Mouse (Mus musculus): Measurements from ENCODE around the gene Larp4b.

Gene Larp4b

DNA sequence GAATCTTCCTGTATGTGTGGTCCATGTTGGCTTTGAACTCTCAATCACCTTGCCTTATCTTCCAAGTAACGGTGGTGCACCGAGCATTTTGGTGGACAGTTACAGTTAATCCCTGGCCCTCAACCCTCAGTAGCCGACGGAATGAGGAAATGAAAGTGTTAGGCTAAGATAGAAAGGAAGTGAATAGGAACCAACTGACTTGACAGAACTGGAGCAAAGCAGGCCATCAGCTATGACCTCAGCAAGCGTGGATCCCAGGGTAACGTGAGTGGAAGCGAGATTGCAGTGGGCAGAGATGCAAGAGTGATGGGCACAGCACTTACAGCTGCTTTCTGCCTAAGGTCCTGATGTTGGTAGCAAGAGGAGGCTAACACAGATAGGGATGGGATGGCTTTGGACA lies 31.5 kb downstream of the Larp4b start:
- DNase-seq, result no peak

- DNase-seq, result no peak
Measured at GRCm38 (mm10) chr13:9127715-9128114, 34.0 kb downstream of the Larp4b start.

DNA sequence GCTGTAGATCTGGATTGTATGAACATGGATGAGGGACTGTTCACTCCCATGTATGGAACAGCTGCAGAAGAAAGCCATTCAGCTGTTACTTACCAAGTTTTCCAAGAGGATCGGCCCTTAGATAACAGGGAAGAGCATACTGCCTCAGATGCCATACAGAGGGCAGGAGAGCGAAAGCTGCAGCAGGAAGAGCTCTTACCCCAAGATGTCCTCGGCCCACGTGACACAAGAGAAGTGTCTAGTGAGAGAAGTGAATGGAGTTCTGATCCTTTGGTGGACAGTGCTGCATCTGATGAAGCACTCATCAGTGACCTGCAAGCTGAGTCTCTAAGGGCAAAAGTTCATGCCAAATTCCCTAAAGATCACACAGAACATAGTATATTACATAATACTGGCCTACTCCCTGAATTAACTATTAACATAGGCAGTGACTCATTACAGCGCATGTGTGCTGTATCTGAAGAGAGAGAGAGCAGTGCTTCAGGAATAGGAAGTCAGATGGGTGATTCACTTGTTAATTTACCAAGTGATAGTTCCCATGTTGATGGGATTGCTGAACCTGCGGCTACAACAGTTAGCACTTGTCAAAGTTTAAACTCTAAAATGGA lies 35.1 kb downstream of the Larp4b start:
- peak in 1 of 2 experiments; percentile 54 for DNase-seq

- no peak for DNase-seq
Measured at GRCm38 (mm10) chr13:9134421-9134820, 40.7 kb downstream of the Larp4b start.

DNA sequence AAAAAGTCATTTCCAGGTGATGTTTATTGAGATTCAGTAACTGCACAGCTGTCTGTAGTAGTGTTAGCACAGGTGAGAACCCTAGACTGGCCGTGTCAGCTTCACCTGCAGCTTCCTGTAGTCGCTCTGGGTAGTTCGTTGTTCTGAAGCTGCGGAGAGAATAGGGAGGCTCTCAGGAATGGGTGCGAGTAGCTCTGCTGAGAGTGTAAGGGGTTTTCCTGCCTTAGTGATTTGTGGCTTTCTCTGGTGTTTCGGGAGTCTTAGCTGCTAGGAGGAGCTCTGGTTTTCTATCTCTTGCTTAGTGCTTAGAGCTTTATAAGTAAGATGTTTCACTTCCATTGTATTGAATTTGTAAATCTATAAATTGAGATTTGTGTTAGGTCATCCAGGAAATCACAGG lies 42.4 kb downstream of the Larp4b start:
- no peak for DNase-seq

- no peak for DNase-seq
Measured at GRCm38 (mm10) chr13:9136733-9137132, 43.1 kb downstream of the Larp4b start.

DNA sequence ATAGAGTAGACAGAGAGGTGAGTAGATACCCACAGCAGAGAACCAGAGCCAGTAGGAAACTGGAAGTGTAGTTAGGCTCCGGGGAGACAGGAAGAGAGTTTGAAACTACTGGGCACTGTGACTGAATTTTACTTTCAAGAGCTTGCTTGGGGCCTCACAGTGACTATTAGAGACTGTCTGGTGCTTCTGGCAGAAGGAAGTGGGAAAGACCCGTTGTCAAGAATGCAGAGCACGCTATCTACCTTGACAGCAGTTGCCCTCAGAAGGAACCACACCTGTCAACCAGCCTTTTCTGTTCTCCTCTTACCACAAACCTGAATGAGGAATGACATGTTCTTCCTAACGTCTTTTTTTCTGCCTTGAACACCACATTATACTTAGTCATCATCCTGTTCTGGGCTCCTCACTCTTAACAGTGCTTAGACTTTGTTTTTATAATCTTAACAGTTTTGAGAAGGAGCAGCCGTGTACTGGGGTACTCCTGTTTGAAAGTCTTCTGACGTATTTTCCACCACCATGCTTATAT lies 45.8 kb downstream of the Larp4b start:
- no peak for DNase-seq

DNA sequence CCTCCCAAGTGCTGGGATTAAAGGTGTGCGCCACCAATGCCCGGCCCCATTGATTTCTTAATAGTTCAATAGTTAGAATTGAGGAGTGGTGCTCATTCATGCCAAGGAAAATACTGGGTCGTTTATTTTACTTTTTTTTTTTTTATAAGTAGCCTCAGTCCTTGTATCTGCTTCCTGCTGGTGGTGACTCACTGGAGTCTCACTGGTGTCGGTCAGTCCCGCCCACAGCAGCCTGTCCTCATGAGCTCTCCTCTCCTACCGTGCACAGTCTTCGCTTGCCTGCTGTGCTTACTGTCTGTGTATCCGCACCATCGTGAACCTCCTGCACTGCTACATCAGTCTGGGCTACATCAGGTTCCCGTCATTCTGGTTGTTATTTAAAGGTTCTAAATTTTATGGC lies 46.5 kb downstream of the Larp4b start:
- DNase-seq, result peak in 1 of 2 experiments; percentile 46

DNA sequence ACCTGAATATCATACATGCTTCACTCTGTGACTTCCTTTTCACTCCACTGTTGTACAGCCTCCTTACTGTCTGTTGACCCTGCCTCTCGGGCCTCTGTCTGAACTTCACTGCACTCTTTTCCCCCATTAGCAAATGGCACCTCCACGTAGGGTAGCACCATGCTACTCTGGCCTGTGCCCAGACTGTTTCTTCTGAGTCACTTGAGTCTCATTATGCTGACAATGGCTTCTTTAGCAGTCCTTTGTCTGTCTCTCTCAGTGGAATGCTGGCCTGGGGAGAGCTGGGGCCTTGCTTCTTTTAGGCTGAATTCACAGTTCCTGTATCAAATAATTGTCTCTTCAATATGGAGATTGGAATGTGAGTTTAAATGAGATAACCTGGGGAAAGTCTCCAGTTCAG lies 48.7 kb downstream of the Larp4b start:
- no peak for DNase-seq

GRCm38 (mm10) chr13:9148830-9149229 lies 55.1 kb downstream of the Larp4b start:
- DNase-seq, result no peak

DNA sequence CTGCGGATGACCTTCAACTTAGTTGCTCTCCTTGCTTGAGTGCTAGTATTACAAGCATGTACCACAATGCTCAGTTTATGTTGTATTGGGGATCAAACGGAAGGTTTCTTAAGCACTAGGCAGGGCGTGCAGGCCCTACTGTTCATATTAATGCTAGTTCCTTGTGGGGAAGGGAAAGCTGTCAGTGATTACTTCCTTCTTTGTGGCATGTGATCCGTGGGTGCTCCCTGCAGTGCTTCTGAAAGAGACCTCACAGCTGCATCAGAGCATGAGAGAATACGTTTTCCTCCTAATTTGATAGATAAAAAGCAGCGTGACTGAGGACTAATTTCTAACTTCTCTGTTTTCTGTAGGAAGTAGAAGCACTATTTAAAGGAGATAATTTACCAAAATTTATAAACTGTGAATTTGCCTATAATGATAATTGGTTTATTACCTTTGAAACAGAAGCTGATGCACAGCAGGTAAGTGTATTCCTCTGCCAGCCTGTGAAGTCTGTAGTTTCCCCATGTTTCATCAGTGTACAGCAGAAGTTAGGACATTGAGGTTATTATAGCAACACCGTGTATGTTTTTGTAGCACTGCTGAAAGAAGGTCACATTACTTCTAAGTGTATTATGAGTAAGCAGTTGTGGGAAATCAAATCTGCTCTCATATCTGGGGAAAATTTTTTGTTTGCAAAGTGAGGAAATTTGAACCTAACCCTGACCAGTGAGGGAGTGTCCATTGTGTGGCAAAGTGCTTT lies 56.0 kb downstream of the Larp4b start:
- DNase-seq, result no peak

DNA sequence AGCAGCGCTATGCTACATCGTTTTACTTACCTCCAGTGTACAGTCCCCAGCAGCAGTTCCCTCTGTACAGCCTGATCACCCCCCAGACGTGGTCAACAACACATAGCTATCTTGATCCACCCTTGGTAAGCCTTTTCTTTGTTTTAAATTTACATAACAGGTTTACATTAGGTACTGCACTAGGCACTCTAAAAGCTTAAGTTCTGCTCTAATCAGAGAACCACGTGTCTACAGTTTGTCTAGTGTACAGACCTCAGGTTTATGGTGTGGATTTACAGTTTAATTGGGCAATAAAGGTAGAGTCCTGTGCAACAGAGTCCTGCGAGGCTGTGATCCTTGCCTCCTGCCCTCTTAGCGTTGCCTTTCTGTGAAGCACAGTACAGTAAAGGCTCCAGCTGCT lies 57.4 kb downstream of the Larp4b start:
- DNase-seq, result no peak

DNA sequence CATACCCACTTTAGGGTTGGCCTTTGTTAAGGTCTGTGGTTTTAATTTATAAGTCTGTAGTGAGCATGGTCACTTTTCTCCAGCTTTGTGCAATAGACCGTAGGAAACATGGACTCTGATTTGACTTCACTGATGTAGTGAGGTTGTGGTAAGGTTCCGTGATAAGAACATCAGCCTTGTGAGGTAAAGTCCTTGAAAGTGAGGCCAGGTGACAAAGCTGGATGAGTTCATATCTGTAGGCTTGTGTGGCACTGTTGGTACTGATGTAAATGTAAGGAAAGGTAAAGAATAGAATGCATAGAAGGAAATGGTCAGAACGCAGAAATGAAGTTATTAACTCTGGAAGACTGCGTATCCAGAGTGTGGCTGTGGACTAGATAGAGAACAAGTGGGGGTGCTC lies 57.9 kb downstream of the Larp4b start:
- no peak for DNase-seq

DNA sequence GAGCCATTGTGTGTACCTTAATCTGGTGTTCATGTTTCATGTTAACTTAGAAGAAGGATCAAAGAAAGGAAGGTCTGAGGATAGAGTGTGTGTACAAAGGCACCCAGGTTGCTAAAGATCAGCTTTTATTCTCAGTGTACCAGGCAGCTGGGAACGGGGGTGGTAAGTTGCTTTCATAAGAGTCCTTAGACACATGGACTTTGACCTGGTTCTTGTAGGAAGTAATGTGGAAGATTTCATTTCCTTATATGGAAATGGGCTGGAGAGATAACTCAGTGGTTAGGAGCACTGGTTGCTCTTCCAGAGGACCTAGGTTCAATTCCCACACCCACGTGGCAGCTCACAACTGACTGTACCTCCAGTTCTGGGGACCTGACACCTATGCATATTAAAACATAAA lies 58.6 kb downstream of the Larp4b start:
- DNase-seq, result peak in 1 of 2 experiments; percentile 51

DNA sequence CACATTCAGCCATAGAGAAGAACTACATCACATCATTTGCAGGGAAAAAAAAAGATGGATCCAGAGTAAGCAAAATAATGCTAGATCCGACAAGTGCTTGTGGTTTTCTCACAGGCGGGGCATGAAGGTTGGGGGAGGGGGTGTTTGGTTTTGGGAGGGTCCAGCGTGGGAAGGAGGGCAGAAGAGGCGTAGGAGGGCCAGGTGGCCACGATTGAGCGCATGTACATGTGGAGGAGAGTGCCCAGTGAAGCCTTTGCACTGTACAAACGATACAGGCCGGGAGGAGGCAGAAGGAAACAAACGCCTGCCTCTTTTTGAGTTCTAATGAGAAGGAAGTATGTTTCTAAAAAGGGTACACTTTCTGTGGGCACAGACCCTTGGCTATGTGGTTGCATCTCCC lies 60.1 kb downstream of the Larp4b start:
- no peak for DNase-seq

DNA sequence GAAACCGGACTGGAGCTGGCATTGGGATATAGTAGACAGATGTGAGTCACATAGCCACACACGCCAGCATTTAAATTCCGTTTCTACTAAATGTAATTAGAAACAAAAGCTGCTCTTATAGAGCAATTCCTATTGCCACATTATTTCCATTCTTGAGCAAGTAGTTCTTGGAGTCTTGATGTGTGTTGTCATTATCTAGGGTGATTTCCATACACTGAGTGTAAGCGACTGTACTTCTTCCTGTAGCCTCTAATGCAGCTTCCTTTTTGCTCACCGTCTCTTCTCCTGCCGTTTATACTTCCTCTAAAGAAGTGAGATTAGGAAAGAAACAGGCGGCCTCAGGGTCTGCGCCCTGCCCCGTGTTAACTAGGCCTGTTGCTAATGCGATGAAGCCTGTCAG lies 65.6 kb downstream of the Larp4b start:
- no peak for DNase-seq

DNA sequence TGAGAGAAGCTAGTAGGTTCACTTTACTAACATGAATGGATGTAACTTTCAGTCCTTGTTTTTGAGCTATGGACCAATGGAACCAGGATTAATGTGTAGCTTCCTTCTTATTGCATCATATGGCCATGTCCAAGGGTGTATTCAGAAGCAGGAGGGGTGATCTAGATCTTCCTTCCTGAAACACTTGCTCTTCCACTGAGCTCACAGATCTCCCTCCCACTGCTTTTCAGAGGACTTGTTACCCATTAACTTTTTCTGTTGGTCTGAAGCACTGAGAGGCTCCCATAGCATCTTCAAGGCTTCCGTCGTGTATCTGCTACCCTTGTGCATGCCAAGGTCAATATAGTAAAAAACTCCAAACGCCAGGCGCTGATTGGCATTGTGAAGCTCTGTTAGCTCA lies 69.2 kb downstream of the Larp4b start:
- no peak for DNase-seq

GRCm38 (mm10) chr13:9167842-9168241 lies 74.2 kb downstream of the Larp4b start:
- DNase-seq, result no peak

GRCm38 (mm10) chr13:9169616-9170015 lies 75.9 kb downstream of the Larp4b start:
- no peak for DNase-seq

GRCm38 (mm10) chr13:9170726-9171125 lies 77.0 kb downstream of the Larp4b start:
- DNase-seq, result no peak

DNA sequence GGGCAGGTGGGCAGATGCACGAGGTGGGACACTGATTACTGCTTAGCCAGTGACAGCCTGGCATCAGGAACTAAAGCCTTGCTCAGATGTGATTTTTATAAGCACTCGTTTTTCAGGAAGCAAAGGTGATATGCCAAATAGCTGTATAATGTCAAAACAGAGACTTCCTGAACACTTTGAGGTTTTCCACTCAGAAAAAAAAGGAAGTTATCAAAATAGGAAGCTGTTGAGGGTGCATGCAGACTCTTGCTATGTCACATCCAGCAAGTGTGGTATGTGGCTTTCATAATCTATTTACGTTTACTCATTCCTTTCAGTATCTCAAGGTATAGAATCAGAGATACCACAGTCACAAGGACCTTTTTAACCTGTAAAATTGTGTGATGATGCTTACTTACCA lies 79.7 kb downstream of the Larp4b start:
- DNase-seq, result no peak

DNA sequence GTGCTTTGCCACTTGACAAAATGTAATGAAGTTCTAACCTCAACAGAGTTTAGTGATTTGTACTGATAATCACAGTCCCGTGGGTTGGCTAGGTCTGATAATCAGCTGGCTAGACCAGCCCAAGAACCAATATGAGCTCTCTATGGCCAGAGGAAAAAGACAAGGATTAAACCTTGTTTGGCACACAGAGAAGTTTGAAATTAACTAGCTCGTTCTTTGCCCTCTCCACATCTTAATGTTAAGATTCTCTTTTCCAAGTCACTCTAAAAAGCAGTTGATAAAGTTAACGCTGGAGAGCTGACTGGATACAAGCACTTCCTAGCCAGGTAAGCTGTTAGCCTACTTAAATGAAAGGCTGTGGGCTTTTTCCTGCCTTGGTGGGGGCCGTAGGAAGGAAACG lies 81.5 kb downstream of the Larp4b start:
- no peak for DNase-seq

GRCm38 (mm10) chr13:9178270-9178669 lies 84.6 kb downstream of the Larp4b start:
- DNase-seq, result peak in 1 of 2 experiments; percentile 24

DNA sequence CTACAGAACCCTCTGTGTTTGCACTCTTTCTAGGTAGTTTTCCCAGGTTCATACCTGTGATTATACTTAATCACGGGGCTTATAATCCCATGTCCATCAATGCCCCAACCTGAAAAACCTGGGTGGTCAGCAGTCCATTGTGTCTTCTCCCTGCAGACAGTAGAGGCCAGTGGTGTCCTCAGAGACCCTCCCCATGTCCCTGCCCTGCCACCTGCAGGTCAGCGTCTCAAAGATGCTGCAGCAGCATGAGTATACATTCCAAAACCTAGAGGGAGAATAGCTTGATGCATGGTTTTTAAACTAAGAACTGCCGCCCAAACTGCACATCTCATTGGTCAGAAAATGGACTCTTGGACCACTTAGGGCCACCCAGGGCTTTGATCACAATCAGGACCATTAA lies 85.0 kb downstream of the Larp4b start:
- no peak for DNase-seq

DNA sequence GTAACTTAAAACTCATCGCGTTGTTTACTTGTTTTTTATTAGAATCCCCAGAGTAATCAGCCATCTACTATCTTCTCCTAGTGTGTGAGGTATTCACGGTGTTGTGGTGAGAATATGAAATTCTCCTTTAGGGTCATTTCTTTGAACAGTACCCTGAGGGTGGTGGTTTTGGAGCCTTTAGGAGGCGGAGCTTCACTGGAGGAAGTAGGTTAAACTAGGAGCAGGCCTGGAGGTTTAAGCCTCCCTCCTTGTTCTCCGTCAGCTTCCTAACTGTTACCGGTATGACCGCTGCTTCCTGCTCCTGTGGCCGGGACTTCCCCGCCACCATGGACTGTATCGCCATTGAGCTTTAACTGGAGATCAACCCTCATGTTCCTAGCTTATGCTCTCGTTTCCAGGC lies 86.5 kb downstream of the Larp4b start:
- DNase-seq, result peak; percentile 40 to 51

All from kidney, postnatal 25 days (tissue).